Mouse (Mus musculus): Measurements from ENCODE around the gene Ppp2r5a.

Ppp2r5a gene

GRCm38 (mm10) chr1:191381955-191382736 is 20.9 kb downstream of the Ppp2r5a start:
- DNase-seq (ENCODE audit: extremely low read depth, low read depth), result no peak

- no peak for DNase-seq (ENCODE audit: extremely low read depth, low read depth)
Observed at GRCm38 (mm10) chr1:191380843-191381242, 22.2 kb downstream of the Ppp2r5a start.

- no peak for DNase-seq (ENCODE audit: extremely low read depth, low read depth)
Observed at GRCm38 (mm10) chr1:191378080-191378479, 25.0 kb downstream of the Ppp2r5a start.

- no peak for DNase-seq (ENCODE audit: extremely low read depth, low read depth)
Observed at GRCm38 (mm10) chr1:191375644-191375998, 27.5 kb downstream of the Ppp2r5a start.

GRCm38 (mm10) chr1:191374993-191375643 is 28.0 kb downstream of the Ppp2r5a start:
- DNase-seq (ENCODE audit: extremely low read depth, low read depth), result peak; percentile 88

- no peak for DNase-seq (ENCODE audit: extremely low read depth, low read depth)
Observed at GRCm38 (mm10) chr1:191369140-191369539, 33.9 kb downstream of the Ppp2r5a start.

GRCm38 (mm10) chr1:191368193-191368592 is 34.9 kb downstream of the Ppp2r5a start:
- DNase-seq (ENCODE audit: extremely low read depth, low read depth), result no peak

GRCm38 (mm10) chr1:191364477-191364876 is 38.6 kb downstream of the Ppp2r5a start:
- DNase-seq (ENCODE audit: extremely low read depth, low read depth), result peak; percentile 23

- no peak for DNase-seq (ENCODE audit: extremely low read depth, low read depth)
Observed at GRCm38 (mm10) chr1:191362412-191362811, 40.7 kb downstream of the Ppp2r5a start.

GRCm38 (mm10) chr1:191359478-191359877 is 43.6 kb downstream of the Ppp2r5a start:
- no peak for DNase-seq (ENCODE audit: extremely low read depth, low read depth)

GRCm38 (mm10) chr1:191356936-191357335 is 46.1 kb downstream of the Ppp2r5a start:
- DNase-seq (ENCODE audit: extremely low read depth, low read depth), result no peak

GRCm38 (mm10) chr1:191353836-191354235 is 49.2 kb downstream of the Ppp2r5a start:
- no peak for DNase-seq (ENCODE audit: extremely low read depth, low read depth)

GRCm38 (mm10) chr1:191352786-191353488 is 50.1 kb downstream of the Ppp2r5a start:
- peak; percentile 18 for DNase-seq (ENCODE audit: extremely low read depth, low read depth)

- no peak for DNase-seq (ENCODE audit: extremely low read depth, low read depth)
Observed at GRCm38 (mm10) chr1:191350355-191350754, 52.7 kb downstream of the Ppp2r5a start.

- no peak for DNase-seq (ENCODE audit: extremely low read depth, low read depth)
Observed at GRCm38 (mm10) chr1:191349486-191350037, 53.5 kb downstream of the Ppp2r5a start.

GRCm38 (mm10) chr1:191348996-191349395 is 54.1 kb downstream of the Ppp2r5a start:
- DNase-seq (ENCODE audit: extremely low read depth, low read depth), result no peak

GRCm38 (mm10) chr1:191348592-191348991 is 54.5 kb downstream of the Ppp2r5a start:
- DNase-seq (ENCODE audit: extremely low read depth, low read depth), result no peak

- no peak for DNase-seq (ENCODE audit: extremely low read depth, low read depth)
Observed at GRCm38 (mm10) chr1:191347602-191348001, 55.5 kb downstream of the Ppp2r5a start.

- no peak for DNase-seq (ENCODE audit: extremely low read depth, low read depth)
Observed at GRCm38 (mm10) chr1:191340530-191340929, 62.5 kb downstream of the Ppp2r5a start.

GRCm38 (mm10) chr1:191339876-191340275 is 63.2 kb downstream of the Ppp2r5a start:
- DNase-seq (ENCODE audit: extremely low read depth, low read depth), result no peak

GRCm38 (mm10) chr1:191334500-191334899 is 68.6 kb downstream of the Ppp2r5a start:
- DNase-seq (ENCODE audit: extremely low read depth, low read depth), result no peak

- DNase-seq (ENCODE audit: extremely low read depth, low read depth), result no peak
Observed at GRCm38 (mm10) chr1:191330356-191330755, 72.7 kb downstream of the Ppp2r5a start.

Measured in MEL-GATA-1-ER (cell line).